Mouse (Mus musculus) neural tube, embryonic 15.5 days (tissue): ENCODE measurements at regions not wholly inside any gene's neighbourhood (a gene's known extent, or its start where the extent isn't known, plus 50 kb on each side); places are given as distances from the start of the nearest gene placed in this dataset.

Source experiments
- ATAC-seq: fragments of 200-750 bp; cut with Nextera tagmentation; 2 replicates; pipeline ENCODE4 v1.8.0; 2017; ENCODE audit warnings: mild to moderate bottlenecking, moderate TSS enrichment, moderate library complexity; ENCODE audit not compliant: low FRiP score
- H3K27ac ChIP-seq: fragments of 300-500 bp; sonication (generic); replicated peaks from 2 replicates; pipeline ENCODE4 v1.5.1; 2015; ENCODE audit warnings: mild to moderate bottlenecking, inconsistent platforms
- H3K27me3 ChIP-seq: fragments of 300-500 bp; sonication (generic); replicated peaks from 2 replicates; pipeline ENCODE4 v1.6.1; 2015; ENCODE audit warnings: inconsistent platforms
- H3K36me3 ChIP-seq: fragments of 300-500 bp; sonication (generic); 2 replicates; pipeline ENCODE4 v1.6.1; 2015; ENCODE audit warnings: inconsistent platforms
- H3K4me1 ChIP-seq: fragments of 300-500 bp; sonication (generic); 2 replicates; pipeline ENCODE4 v1.6.1; 2015; ENCODE audit warnings: inconsistent platforms
- H3K4me2 ChIP-seq: fragments of 300-500 bp; sonication (generic); 2 replicates; pipeline ENCODE4 v1.6.1; 2015; ENCODE audit warnings: inconsistent platforms, mild to moderate bottlenecking, moderate library complexity
- H3K4me3 ChIP-seq: fragments of 300-500 bp; sonication (generic); replicated peaks from 2 replicates; pipeline ENCODE4 v1.5.1; 2015; ENCODE audit warnings: mild to moderate bottlenecking, inconsistent platforms
- H3K9ac ChIP-seq: fragments of 300-500 bp; sonication (generic); replicated peaks from 2 replicates; pipeline ENCODE4 v1.6.1; 2015; ENCODE audit warnings: mild to moderate bottlenecking, inconsistent platforms
- H3K9me3 ChIP-seq: fragments of 300-500 bp; sonication (generic); replicated peaks from 2 replicates; pipeline ENCODE4 v1.6.1; 2016; ENCODE audit warnings: inconsistent platforms
- WGBS: fragments of 180-500 bp; shearing (Covaris S2); methylation state at CpG from one replicate; pipeline ENCODE4 v1.1.7; 2015; ENCODE audit warnings: mixed read lengths; 5-methylcytosine and 5-hydroxymethylcytosine counted together

DNA sequence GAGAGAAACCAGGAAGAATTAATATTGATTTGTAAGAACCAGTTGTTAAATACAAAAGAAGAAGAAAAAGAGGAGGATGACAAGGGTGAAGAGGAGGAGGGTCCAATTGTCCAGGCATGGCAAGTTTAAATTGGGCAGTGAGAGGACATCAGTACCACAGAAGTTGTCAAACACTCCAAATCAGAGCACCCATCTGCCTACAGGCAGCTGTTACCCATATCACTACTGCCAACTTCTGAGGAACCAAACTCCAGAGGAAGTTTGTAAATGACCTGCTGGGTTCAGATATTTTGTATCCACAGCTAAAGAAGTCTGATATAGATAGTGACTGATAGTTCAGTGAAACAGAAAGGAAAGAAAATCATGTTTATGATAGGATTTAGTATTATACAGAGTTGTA is 802.6 kb downstream of the Gsdmc2 start:
- H3K9ac ChIP-seq = no peak overlapping the region
- ATAC-seq = no peak
- H3K4me2 ChIP-seq = no peak overlapping the region
- H3K9me3 ChIP-seq = no peaks in the 10 kb centered on the region
- H3K27ac ChIP-seq = no peak overlapping the region
- no peak overlapping the region for H3K4me3 ChIP-seq
- no peaks in the 10 kb centered on the region for H3K27me3 ChIP-seq
- no peaks in the 10 kb centered on the region for H3K36me3 ChIP-seq
- no peaks in the 10 kb centered on the region for H3K4me1 ChIP-seq

DNA sequence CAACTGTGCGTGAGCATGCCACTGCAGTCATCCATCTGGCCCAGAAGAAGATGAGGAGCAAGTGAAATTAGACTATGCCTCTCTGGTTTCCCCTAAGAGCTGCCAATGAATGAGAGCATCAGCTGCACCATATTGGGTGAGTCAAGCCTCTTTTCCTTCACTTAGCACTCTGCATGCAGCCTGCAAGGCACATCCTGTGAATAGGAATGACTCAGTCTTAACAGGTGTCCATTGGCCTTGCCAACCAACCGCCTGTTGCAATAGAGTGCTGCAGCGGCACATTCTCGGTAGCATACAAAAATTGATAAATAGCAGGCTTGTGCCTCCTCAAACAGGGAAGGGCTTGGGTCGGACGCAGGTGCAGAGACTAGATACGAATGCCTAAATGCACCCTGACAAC is 808.7 kb downstream of the Gsdmc2 start:
- Histone ChIP-seq H3K4me1 (no peaks in the 10 kb centered on the region), H3K9ac (no peak overlapping the region), H3K36me3 (no peaks in the 10 kb centered on the region), H3K4me2 (no peak overlapping the region), H3K4me3 (no peak overlapping the region), H3K9me3 (no peaks in the 10 kb centered on the region), H3K27ac (no peak overlapping the region), H3K27me3 (no peaks in the 10 kb centered on the region)
- ATAC-seq = no peak
- 88% methylated on average over 7 of the region's 7 CpGs for WGBS

DNA sequence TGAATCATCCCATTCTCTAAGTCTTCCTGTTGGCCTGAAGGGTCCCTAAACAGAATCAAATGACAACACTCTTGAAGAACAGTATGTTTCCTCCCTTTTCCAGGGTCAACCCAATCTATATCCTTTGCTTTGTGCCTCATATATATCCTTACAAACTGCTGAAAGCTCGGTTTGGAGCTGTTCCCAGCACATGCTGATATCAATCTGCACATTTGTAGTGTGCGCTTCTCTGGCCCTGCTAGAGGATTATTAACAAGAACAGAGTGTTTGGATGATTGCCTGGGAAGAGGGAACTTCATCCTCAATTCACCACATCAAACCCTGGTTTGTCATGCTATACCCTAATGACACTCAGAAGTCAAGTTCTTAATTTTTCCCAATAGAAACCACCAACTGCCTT is 824.2 kb downstream of the Gsdmc2 start:
- H3K27ac ChIP-seq = no peak overlapping the region
- ATAC-seq = no peak
- no peaks in the 10 kb centered on the region for H3K36me3 ChIP-seq
- no peaks in the 10 kb centered on the region for H3K4me1 ChIP-seq
- no peak overlapping the region for H3K4me2 ChIP-seq
- H3K4me3 ChIP-seq = no peak overlapping the region
- 79% methylated on average over 2 of the region's 2 CpGs for WGBS
- no peaks in the 10 kb centered on the region for H3K9me3 ChIP-seq
- H3K27me3 ChIP-seq = no peaks in the 10 kb centered on the region
- no peak overlapping the region for H3K9ac ChIP-seq

DNA sequence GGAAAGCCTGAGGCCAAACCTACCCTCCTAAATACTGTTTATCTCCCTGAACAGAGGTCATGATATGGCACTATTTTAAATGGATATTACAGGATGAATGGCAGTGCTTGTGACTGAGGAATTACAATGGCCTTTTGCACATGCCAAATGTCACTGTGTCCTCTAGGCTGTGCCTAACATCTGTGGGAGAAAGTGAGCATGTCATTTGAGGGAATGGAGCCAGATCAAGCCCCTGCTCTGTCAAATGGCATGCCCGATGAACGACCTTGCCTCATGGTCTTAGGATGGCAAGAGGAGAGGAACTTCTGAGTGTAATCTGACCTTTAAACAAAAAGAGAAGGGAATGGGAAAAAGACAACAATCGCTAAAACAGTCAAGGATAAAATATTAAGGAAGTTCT is 827.0 kb downstream of the Gsdmc2 start:
- no peak overlapping the region for H3K27ac ChIP-seq
- no peak for ATAC-seq
- WGBS = 64% methylated on average over 3 of the region's 3 CpGs
- H3K4me3 ChIP-seq = no peak overlapping the region
- H3K4me2 ChIP-seq = no peak overlapping the region
- no peaks in the 10 kb centered on the region for H3K27me3 ChIP-seq
- H3K9me3 ChIP-seq = no peaks in the 10 kb centered on the region
- H3K9ac ChIP-seq = no peak overlapping the region
- H3K4me1 ChIP-seq = no peaks in the 10 kb centered on the region
- H3K36me3 ChIP-seq = no peaks in the 10 kb centered on the region

DNA sequence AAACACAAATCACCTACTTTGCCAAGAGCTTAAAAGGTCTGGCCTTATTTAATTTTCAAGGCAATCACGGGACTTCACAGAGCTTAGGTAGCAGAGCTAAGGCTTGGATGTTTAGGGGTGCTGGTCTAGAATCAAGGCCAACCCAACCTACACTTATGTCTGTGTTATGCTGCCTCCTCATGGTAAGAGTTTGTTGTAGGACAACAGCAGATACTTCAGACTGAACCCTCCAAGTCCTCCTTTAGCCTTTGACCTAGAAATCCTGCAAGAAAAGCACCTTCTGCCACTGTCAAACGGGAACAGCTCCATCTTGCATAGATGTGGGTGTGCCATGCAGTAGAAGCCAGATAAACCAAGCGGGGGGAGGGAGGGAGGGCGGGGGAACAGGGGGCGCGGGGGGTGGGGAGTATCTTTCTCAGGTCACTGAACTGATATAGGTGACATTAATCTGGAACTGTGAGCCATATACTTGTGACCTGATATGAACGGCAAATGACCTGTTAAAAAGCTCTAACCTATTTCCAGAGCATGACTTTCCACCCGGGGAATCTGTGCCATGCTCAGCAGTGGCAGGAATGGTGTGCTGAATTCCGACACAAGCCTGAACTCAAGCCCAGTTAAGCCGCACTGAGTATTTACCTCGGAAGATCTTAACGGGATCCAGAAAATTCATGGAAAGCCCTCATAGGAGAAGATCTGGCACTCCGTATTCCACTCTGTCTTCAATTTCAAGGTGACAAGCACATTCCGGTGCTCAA is 838.3 kb downstream of the Gsdmc2 start:
- H3K36me3 ChIP-seq = no peaks in the 10 kb centered on the region
- no peaks in the 10 kb centered on the region for H3K9me3 ChIP-seq
- WGBS = 85% methylated on average over 14 of the region's 14 CpGs
- no peaks in the 10 kb centered on the region for H3K27me3 ChIP-seq
- no peak for ATAC-seq
- no peak overlapping the region for H3K27ac ChIP-seq
- H3K4me3 ChIP-seq = no peak overlapping the region
- H3K4me2 ChIP-seq = no peak overlapping the region
- no peak overlapping the region for H3K9ac ChIP-seq
- H3K4me1 ChIP-seq = no peaks in the 10 kb centered on the region

DNA sequence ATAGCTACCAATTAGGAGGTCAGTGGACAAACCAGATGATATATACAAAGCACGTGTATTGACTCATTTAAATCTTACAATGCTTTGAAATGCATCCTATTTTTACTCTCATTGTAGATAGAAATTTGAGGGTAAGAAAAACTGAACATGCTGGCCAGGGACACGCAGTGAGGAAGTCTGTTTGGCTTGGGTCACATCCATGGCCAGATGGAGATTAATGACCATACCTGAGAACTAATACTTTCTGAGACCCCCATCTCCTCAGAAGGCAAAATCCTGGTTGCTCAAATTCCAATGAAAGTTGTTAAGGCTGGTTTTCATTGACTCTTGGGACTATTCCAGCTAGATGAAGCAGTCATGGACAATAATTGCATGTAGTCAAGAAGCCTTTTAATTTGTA is 850.3 kb downstream of the Gsdmc2 start:
- H3K4me2 ChIP-seq = no peak overlapping the region
- no peaks in the 10 kb centered on the region for H3K27me3 ChIP-seq
- no peak for ATAC-seq
- no peaks in the 10 kb centered on the region for H3K36me3 ChIP-seq
- 86% methylated on average over 2 of the region's 2 CpGs for WGBS
- no peaks in the 10 kb centered on the region for H3K4me1 ChIP-seq
- no peaks in the 10 kb centered on the region for H3K9me3 ChIP-seq
- H3K9ac ChIP-seq = no peak overlapping the region
- H3K27ac ChIP-seq = no peak overlapping the region
- no peak overlapping the region for H3K4me3 ChIP-seq

DNA sequence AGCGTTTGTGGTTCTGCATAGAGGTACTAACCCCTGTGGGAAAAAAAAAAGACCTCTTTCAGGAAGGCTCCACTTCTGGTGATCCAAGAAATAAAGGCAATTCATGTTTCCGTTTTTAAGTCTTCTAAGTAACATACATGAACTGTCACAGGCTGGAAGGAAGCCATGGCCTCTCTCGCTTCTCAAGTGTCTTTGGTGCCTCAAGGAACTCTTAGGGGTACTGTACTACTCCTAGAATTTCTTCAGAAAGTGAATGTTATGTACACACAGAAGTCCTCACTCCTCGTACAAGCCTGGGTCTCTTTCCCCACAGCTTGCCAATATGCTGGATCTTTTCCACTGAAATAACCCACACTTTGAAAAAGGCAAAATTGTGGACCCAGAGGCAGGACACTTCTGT is 858.1 kb downstream of the Gsdmc2 start:
- no peaks in the 10 kb centered on the region for H3K4me1 ChIP-seq
- H3K27ac ChIP-seq = no peak overlapping the region
- no peak for ATAC-seq
- no peaks in the 10 kb centered on the region for H3K27me3 ChIP-seq
- WGBS = 92% methylated on average over 4 of the region's 4 CpGs
- no peak overlapping the region for H3K4me2 ChIP-seq
- H3K9me3 ChIP-seq = no peaks in the 10 kb centered on the region
- no peaks in the 10 kb centered on the region for H3K36me3 ChIP-seq
- H3K9ac ChIP-seq = no peak overlapping the region
- H3K4me3 ChIP-seq = no peak overlapping the region

DNA sequence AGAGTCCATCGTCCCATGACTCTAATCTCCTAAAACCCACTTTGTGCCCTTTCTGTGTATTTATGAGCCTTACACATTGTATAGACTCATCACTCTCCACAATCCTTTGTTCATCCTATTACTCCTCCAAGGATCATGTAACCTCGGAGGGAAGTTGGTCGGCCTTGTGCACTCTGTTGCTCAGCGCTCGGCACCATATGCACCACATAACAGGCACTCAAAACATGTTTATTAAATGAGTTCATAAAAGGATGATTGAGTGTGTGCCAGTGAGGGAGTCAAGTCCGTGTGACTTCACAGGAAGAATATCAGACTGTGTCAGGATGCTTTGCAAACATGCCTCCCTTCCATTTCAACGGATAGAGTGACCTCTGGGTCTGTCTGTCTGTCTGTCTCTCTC is 858.8 kb downstream of the Gsdmc2 start:
- no peak overlapping the region for H3K4me3 ChIP-seq
- no peaks in the 10 kb centered on the region for H3K4me1 ChIP-seq
- H3K9ac ChIP-seq = no peak overlapping the region
- H3K27ac ChIP-seq = no peak overlapping the region
- H3K27me3 ChIP-seq = no peaks in the 10 kb centered on the region
- no peak overlapping the region for H3K4me2 ChIP-seq
- WGBS = 82% methylated on average over 7 of the region's 7 CpGs
- no peaks in the 10 kb centered on the region for H3K36me3 ChIP-seq
- no peaks in the 10 kb centered on the region for H3K9me3 ChIP-seq
- no peak for ATAC-seq

DNA sequence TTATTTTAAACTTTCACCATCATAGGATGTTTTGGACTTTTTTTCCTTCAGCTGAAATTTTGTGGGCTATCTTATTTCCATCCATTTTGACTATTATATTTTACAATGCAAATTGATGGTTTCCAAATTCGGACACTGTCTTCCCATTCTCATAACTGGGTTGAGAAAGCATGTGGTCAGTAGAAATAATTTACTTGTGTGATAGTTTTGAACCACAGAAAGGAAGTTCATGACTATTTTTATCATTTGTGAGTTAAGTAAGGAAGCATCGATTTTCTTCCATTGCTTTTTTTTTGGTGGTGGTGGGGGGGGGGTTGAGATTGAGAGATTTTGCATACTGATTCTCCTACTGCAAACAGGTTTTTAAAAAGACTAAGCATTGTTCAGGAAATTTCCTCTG is 874.4 kb downstream of the Gsdmc2 start:
- Histone ChIP-seq H3K27me3 (no peaks in the 10 kb centered on the region), H3K4me2 (no peak overlapping the region), H3K4me1 (no peaks in the 10 kb centered on the region), H3K36me3 (no peaks in the 10 kb centered on the region), H3K27ac (no peak overlapping the region), H3K9me3 (no peaks in the 10 kb centered on the region), H3K9ac (no peak overlapping the region), H3K4me3 (no peak overlapping the region)
- WGBS = 89% methylated on average over 2 of the region's 2 CpGs
- no peak for ATAC-seq

DNA sequence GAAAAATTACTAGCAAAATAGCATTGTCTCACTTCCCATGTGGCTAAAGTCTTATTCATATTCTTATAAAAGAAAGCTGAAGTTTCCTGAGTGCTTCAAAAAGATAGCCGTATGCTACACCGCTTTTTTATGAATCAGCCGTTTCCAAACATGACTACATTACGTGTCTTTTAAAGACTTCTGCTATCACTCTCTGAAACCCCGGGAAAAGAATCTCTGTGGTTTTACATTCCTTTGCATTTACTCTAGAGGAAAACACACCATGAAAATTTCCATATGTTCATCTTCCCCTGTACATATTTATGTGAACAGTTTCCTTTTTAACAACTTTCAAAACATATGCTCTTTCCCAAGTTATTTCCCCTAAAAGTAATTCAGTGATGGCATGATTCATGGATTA is 882.3 kb downstream of the Gsdmc2 start:
- Histone ChIP-seq H3K4me2 (no peak overlapping the region), H3K4me1 (no peaks in the 10 kb centered on the region), H3K9me3 (no peaks in the 10 kb centered on the region), H3K9ac (no peak overlapping the region), H3K27me3 (no peaks in the 10 kb centered on the region), H3K36me3 (no peaks in the 10 kb centered on the region), H3K4me3 (no peak overlapping the region), H3K27ac (no peak overlapping the region)
- 84% methylated on average over 5 of the region's 5 CpGs for WGBS
- no peak for ATAC-seq

DNA sequence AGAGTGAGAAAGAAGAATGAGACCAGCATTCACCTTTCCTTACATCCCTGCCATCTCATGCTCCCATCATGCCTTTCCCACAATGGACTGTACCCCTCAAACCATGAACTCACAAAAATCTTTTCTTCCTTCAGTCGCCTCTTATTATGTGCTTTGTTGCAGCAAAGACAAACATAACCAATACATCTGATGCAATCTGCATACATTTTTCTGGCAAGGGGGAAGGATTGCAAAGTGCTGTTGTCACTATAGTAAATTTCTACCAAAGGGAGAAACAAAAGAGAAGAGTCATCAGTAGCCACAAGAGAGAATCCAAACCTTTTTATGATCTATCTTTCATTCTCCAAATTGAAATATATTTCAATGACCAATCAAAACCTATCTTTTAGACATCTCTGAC is 884.4 kb downstream of the Gsdmc2 start:
- Histone ChIP-seq H3K9ac (no peak overlapping the region), H3K27me3 (no peaks in the 10 kb centered on the region), H3K36me3 (no peaks in the 10 kb centered on the region), H3K27ac (no peak overlapping the region), H3K9me3 (no peaks in the 10 kb centered on the region), H3K4me1 (no peaks in the 10 kb centered on the region), H3K4me2 (no peak overlapping the region), H3K4me3 (no peak overlapping the region)
- ATAC-seq = no peak
- WGBS = 94% methylated on average over 1 of the region's 1 CpGs

DNA sequence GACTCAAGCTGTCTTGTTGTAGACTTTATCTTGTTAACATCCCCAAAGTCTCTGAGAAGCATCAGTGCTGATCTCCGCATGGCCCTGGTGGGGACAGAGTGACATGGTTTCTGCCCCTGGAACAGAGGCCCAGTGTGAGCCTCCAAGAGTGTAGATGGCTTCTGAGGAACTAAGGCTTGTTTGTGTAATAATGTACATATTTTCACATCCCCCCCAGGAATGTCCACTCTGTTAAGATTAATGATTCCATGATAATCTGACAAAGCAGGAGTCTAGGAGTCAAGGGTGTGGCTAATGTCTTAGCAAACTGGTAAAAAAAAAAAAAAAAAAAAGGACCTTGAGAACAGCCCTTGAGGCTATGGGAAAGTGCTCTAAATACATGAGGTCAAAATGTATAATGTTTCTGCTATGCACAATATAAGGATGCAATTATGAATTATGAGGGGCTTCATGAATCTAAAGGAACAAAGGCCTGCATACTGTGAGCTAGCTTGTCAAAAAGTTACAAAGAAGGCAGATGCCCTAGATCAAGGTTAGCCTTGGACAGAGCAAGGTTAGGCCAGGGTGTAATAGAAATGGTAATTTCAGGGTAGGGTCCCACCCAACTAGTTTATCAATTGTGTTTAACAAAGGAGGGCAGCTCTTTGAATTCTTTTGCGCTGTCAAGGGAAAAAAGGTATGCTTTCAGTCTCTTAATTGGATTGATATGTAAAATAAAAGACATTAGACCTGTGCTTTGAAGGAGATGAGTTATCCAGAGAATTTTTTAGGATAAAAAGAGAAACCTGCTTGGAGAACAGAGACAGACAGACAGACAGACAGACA is 886.3 kb downstream of the Gsdmc2 start:
- Histone ChIP-seq H3K36me3 (no peaks in the 10 kb centered on the region), H3K27ac (no peak overlapping the region), H3K9me3 (no peaks in the 10 kb centered on the region), H3K4me1 (no peaks in the 10 kb centered on the region), H3K27me3 (no peaks in the 10 kb centered on the region), H3K4me2 (no peak overlapping the region), H3K9ac (no peak overlapping the region), H3K4me3 (no peak overlapping the region)
- 85% methylated on average over 2 of the region's 2 CpGs for WGBS
- ATAC-seq = no peak
